Mouse (Mus musculus) B cell, adult 2 months (primary cell): ENCODE results near the gene Sfrp4.

ENCODE experiments used
- DNase-seq, 2 experiments: peaks; one replicate each; pipeline ENCODE4 v3.0.0; 2022

Sfrp4 gene

DNA sequence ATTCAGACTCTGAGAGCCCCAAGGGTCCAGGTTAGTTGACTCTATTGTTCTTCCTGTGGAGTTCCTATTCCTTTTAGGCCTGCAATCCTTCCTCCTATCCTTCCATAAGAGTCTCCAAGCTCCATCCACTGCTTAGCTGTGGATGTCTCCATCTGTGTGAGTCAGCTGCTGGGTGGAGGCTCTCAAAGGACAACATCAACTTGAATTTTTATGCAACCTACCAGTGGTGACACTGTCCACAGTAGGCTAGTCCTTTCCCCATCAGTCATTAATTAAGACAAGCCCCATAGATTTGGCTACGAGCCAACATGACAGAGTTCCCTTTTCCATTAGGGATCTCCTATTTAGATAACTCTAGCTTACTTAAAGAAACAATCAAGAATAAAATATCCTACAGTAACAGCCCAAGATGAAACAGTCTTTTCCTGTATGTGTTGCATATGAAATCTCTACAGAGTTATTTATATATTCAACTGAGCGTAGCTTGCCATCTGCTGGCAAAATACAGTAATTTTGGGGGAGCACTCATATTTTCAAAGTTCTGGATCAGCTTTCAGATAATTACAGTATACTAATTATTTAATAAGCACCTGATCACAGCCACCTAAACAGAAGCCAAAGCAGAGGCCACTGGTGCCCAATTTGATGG is 17.4 kb downstream of the Sfrp4 start:
- DNase-seq: no peak

DNA sequence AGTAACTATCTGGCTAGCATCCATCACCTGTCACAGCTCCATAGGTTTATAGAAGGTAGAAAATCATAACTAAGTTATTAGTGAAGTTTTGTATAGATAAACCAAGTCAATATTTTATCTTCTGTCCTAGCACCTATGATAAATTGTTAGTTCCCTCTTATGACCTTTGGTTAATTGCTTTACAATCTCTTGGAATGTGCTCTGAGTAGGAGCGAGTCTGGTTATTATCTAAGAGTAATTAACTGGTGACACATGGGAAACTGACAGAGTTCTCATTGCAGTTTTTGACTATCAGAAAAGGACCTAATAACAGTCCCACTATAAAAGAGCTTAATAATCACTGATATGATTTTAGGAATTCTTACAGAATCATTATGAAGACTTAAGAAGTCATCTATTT is 20.6 kb downstream of the Sfrp4 start:
- no peak for DNase-seq

- no peak for DNase-seq
Observed at GRCm38 (mm10) chr13:19644225-19644624, 21.3 kb downstream of the Sfrp4 start.

DNA sequence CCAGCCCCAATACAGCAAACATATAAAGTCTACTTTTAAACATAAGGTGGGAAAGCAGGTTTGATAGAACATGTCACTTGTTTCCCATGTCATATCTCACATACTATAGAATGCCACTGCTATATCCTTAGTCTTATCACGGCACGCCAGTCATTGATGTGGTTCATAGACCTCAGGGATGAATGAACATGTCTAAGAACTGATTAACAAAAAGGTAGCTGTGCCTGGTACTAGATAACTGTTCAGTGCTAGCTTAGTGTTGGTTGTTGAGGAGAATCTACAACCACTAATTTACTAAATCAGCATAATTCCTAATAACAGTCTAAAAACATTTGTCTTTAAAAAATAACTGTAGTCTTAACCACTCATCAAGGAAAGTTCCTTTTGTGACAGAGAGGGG is 26.9 kb downstream of the Sfrp4 start:
- DNase-seq: no peak

GRCm38 (mm10) chr13:19652405-19652804 is 29.5 kb downstream of the Sfrp4 start:
- no peak for DNase-seq

DNA sequence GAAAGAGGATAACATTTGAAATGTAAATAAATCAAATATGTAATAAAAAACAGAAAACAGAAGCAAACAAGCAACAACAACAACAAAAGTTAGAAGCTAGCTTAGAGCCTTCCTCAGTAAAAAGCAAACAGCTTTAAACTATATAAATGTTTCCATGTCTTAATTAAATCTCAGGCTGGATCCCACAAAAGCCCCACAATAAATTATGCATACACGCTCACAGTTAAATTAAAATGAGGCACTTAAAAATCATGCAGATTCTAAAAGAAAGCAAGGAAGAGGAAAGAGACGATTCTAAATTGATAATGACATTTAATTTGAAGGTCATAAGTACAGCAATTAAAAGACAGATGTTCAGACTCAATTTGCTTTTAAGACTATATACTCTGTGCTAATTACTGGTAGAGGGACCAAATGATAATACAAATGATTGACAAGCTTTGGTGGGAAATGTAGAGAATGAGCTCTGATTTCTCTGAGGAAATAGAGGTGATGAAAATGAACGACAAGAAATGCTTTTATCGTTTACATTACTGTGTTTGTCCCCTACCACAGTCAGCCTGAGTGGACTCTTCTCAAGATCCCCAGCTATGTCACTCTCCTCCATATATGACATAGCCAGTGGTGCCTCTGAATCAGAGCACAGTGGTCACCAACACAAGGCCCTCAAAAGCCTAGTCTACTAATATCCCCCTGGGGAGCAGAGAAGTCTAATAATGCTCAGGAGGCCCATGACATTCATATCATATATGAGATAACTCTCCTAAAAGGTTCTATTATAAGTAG is 45.6 kb downstream of the Sfrp4 start:
- DNase-seq: no peak

- no peak for DNase-seq
Observed at GRCm38 (mm10) chr13:19674025-19674424, 51.1 kb downstream of the Sfrp4 start.

GRCm38 (mm10) chr13:19674601-19675000 is 51.7 kb downstream of the Sfrp4 start:
- DNase-seq: no peak
